Comparison of ENCODE assay signal across 9 mouse cellular contexts in genomic region chr2:157635670-157636069, GRCm38 (mm10).
DNase-seq lines count a peak whose midpoint lies in the region; TF ChIP-seq lines count a peak whose summit lies in the region.
"Had no signal": no experiment of that assay in that cellular context is flagged by ENCODE, and none has a peak within 500 bp of the region (broad histone marks: within the 10 kb centered on the region; RNA-seq: fewer than 3 reads in every experiment).

No protein-coding gene starts in this region.

- peak; percentile 91 for TF ChIP-seq CTCF in C2C12 (IDR thresholded peaks at IDR 0.05; ENCODE audit: control insufficient read depth, insufficient read depth, insufficient read length)
- TF ChIP-seq CTCF in lung, adult 2 months (IDR thresholded peaks at IDR 0.05; ENCODE audit: insufficient read depth, low read length), result peak; percentile 91

- peak; percentile 93 for DNase-seq in adrenal gland, postnatal 14 days
- peak; percentile 90 for DNase-seq in embryo, embryonic 9.5 days (ENCODE audit: extremely low spot score)
- peak; percentile 21 to 62 for DNase-seq in heart, adult 9 months (ENCODE audit: low spot score in 2 of 2)
- DNase-seq in kidney, postnatal 4 days, result peak; percentile 95 to 97
- peak; percentile 78 for DNase-seq in lung, adult 2 months
- DNase-seq in ovary, postnatal 36 days (ENCODE audit: low spot score), result peak; percentile 84
- peak; percentile 56 for DNase-seq in urinary bladder, postnatal 10 days (ENCODE audit: low spot score)

- no peaks in the 10 kb centered on the region for H3K79me3 ChIP-seq in C2C12 (ENCODE audit: low read depth)

- TF ChIP-seq POLR2A in lung, adult 2 months (IDR thresholded peaks at IDR 0.05; ENCODE audit: borderline replicate concordance, extremely low read depth, low read depth, low read length), result no peak

- peaks cover 13% of the 10 kb centered on the region for H3K27me3 ChIP-seq in C2C12 (ENCODE audit: control insufficient read depth, insufficient read depth, insufficient read length)

- WGBS in lung, adult 2 months, result 4% methylated on average over 14 of the region's 14 CpGs

- no peak overlapping the region for H3K4me3 ChIP-seq in C2C12 (ENCODE audit: insufficient read depth, poor library complexity, severe bottlenecking)
- H3K4me3 ChIP-seq in lung, adult 2 months (replicated peaks; ENCODE audit: extremely low read depth, low read depth, low read length), result no peak overlapping the region
- H3K4me3 ChIP-seq: erythroblast, embryonic 14.5 days had no signal

- no peaks in the 10 kb centered on the region for H3K36me3 ChIP-seq in C2C12 (ENCODE audit: control insufficient read depth, insufficient read depth)

- H3ac ChIP-seq in C2C12 (ENCODE audit: control insufficient read depth, insufficient read length, low read depth), result no peak overlapping the region

- H3K79me2 ChIP-seq in C2C12 (ENCODE audit: control insufficient read depth, insufficient read depth), result no peaks in the 10 kb centered on the region

- H3K4me1 ChIP-seq in lung, adult 2 months (ENCODE audit: control insufficient read depth, insufficient read depth, low read length), result no peaks in the 10 kb centered on the region

TF ChIP-seq in C2C12, 6 proteins besides CTCF, POLR2A, EP300 and RAD21:
- TF ChIP-seq MYOD1 (IDR thresholded peaks at IDR 0.05; ENCODE audit: control insufficient read depth, insufficient read length, low read depth) (no peak), FOSL1 (IDR thresholded peaks at IDR 0.05; ENCODE audit: insufficient read depth, low read length, poor library complexity, severe bottlenecking) (no peak), MYOG (IDR thresholded peaks at IDR 0.05; ENCODE audit: control insufficient read depth, extremely low read depth, insufficient read length) (no peak), CEBPB (IDR thresholded peaks at IDR 0.05; ENCODE audit: low read depth) (no peak), USF1 (IDR thresholded peaks at IDR 0.05; ENCODE audit: low read depth) (no peak), MAX (IDR thresholded peaks at IDR 0.05) (no peak)

Comparison
In these comparisons a context has a peak if more than half of its experiments do, and no peak if none do; other contexts are left out.
1. DNase-seq: peak in every context shown above with its lines; median percentile 96 in kidney, postnatal 4 days; 93 in adrenal gland, postnatal 14 days; 90 in embryo, embryonic 9.5 days; 84 in ovary, postnatal 36 days; 78 in lung, adult 2 months; 56 in urinary bladder, postnatal 10 days; 42 in heart, adult 9 months.